Mouse (Mus musculus): ENCODE results near the gene Sh3glb2. TPM values are rescaled to one million over a fixed set of nuclear protein-coding genes. Genes with fewer than 3 reads are reported as not detected.

Sh3glb2 gene
- total and polyA plus RNA-seq, 3 experiments = 37.7 to 125 (median 40.6) TPM

DNA sequence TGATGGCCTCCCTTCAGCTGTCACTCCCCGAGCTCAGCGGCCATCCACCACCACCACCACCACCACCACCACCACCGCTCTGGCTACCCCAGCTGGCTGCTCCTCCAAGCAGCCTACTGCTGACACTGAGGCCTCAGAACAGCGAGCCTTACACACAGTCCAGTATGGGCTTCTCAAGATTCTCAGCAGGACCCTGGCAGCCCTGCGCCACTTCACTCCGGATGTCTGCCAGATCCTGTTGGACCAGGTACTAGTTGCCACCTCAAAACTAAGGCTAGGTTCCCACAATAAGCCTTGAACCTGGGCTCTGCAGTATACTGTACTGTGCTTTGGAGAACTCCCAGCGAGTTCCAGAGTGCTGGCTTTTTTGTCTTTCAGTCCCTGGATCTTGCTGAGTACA lies 16.6 kb downstream of the Sh3glb2 start:
- H3K9ac ChIP-seq (ENCODE audit: low read depth, low read length) = no peak overlapping the region
- no peak for TF ChIP-seq CTCF (IDR thresholded peaks at IDR 0.05)
- TF ChIP-seq POLR2A (IDR thresholded peaks at IDR 0.05; ENCODE audit: insufficient read depth, low read depth, low read length) = no peak
- no peak for TF ChIP-seq EP300 (IDR thresholded peaks at IDR 0.05; ENCODE audit: insufficient read depth, low read depth, low read length)
- H3K27me3 ChIP-seq (ENCODE audit: control insufficient read depth, insufficient read depth, low read length) = no peaks in the 10 kb centered on the region
- H3K36me3 ChIP-seq (ENCODE audit: control insufficient read depth, insufficient read depth, low read length) = no peaks in the 10 kb centered on the region
- WGBS = 86% methylated on average over 7 of the region's 7 CpGs
- intact Hi-C loops (cut with DNase I) = no loop called here
- no peaks in the 10 kb centered on the region for H3K4me1 ChIP-seq (ENCODE audit: control insufficient read depth, insufficient read depth, low read length)
- no peak overlapping the region for H3K27ac ChIP-seq
- H3K79me2 ChIP-seq (replicated peaks; ENCODE audit: control insufficient read depth, insufficient read depth, low read length) = no peaks in the 10 kb centered on the region
- H3K4me3 ChIP-seq = no peak overlapping the region
- DNase-seq = no peak

DNA sequence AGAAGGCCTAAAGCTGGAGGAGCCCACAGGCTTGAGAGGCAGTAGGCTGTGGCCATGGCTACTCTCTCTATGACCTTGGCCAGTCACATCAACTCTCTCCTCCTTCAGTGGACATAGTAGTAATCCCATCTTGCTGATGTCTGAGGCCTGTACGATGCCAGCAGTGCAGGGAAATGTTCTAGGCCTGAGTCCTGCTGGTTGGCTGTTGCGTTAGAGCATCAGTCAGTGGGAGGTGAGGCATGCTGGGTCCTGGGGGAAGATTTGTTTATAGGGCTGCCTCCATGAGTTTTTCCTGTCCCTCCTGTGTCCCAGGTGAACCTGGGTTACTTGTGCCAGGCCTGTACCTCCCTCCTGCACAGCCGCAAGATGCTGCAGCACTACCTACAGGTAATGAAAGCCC lies 17.1 kb downstream of the Sh3glb2 start:
- no peak overlapping the region for H3K27ac ChIP-seq
- no peak for DNase-seq
- TF ChIP-seq POLR2A (IDR thresholded peaks at IDR 0.05; ENCODE audit: insufficient read depth, low read depth, low read length) (no peak), EP300 (IDR thresholded peaks at IDR 0.05; ENCODE audit: insufficient read depth, low read depth, low read length) (no peak), CTCF (IDR thresholded peaks at IDR 0.05) (no peak)
- H3K79me2 ChIP-seq (replicated peaks; ENCODE audit: control insufficient read depth, insufficient read depth, low read length) = no peaks in the 10 kb centered on the region
- intact Hi-C loops (cut with DNase I) = no loop called here
- H3K36me3 ChIP-seq (ENCODE audit: control insufficient read depth, insufficient read depth, low read length) = no peaks in the 10 kb centered on the region
- H3K4me1 ChIP-seq (ENCODE audit: control insufficient read depth, insufficient read depth, low read length) = no peaks in the 10 kb centered on the region
- no peaks in the 10 kb centered on the region for H3K27me3 ChIP-seq (ENCODE audit: control insufficient read depth, insufficient read depth, low read length)
- WGBS = 94% methylated on average over 3 of the region's 3 CpGs
- no peak overlapping the region for H3K4me3 ChIP-seq
- no peak overlapping the region for H3K9ac ChIP-seq (ENCODE audit: low read depth, low read length)

DNA sequence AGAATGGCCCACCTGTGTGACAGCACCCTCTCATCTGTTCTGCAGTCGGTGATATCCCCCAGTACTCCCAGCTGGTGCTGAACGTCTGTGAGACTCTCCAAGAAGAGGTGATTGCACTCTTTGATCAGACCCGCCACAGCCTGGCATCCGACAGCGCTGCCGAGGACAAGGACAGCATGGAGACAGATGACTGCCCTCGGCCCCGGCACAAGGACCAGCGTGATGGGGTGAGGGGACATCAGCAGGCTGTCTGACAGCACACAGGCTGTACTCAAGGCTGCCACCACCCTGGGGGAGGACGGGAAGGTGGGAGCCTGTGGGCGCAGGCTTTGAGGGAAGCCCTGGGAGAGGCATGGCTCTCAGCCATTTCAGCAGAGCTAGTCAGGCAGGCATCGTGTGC lies 22.0 kb downstream of the Sh3glb2 start:
- Histone ChIP-seq H3K27ac (no peak overlapping the region), H3K36me3 (ENCODE audit: control insufficient read depth, insufficient read depth, low read length) (no peaks in the 10 kb centered on the region), H3K4me1 (ENCODE audit: control insufficient read depth, insufficient read depth, low read length) (no peaks in the 10 kb centered on the region), H3K9ac (ENCODE audit: low read depth, low read length) (no peak overlapping the region), H3K27me3 (ENCODE audit: control insufficient read depth, insufficient read depth, low read length) (no peaks in the 10 kb centered on the region), H3K79me2 (replicated peaks; ENCODE audit: control insufficient read depth, insufficient read depth, low read length) (no peaks in the 10 kb centered on the region), H3K4me3 (no peak overlapping the region)
- intact Hi-C loops (cut with DNase I) = no loop called here
- WGBS = 70% methylated on average over 12 of the region's 12 CpGs
- DNase-seq = no peak
- TF ChIP-seq POLR2A (IDR thresholded peaks at IDR 0.05; ENCODE audit: insufficient read depth, low read depth, low read length) (no peak), EP300 (IDR thresholded peaks at IDR 0.05; ENCODE audit: insufficient read depth, low read depth, low read length) (no peak), CTCF (IDR thresholded peaks at IDR 0.05) (no peak)

DNA sequence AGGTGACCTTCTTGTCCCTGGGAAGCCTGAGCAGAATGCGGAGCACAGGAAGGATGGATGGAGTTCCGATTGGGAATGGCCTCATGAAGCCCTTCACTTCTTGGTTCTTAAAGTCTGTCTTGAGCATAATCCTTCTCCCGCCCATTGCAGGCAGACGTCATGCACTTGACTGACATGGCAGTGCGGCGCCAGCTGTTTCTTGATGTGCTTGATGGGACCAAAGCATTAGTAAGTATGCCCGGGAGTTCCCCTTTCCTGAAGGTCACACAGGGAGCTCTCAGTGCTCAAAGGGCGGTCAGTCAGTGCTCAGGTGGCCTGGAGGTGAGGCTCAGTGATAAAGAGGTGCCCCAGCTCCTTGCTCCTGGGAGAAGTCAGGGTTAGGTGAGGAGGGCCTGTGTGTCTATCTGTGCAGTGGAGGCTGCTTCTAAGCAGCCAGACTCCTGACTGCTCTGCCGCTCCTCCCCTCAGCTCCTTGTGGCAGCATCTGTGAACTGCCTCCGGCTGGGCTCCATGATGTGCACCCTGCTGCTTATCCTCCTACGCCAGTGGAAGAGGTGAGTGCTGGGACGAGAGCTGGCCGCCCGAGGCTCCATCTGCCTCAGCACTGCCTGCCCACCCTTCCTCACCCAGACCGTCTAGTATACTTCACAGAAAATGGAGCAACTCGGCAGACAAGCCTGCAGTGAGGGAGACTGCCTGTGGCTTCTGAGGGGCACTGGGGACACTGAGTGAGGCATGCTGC lies 22.8 kb downstream of the Sh3glb2 start:
- Histone ChIP-seq H3K27me3 (ENCODE audit: control insufficient read depth, insufficient read depth, low read length) (no peaks in the 10 kb centered on the region), H3K4me1 (ENCODE audit: control insufficient read depth, insufficient read depth, low read length) (no peaks in the 10 kb centered on the region), H3K27ac (no peak overlapping the region), H3K9ac (ENCODE audit: low read depth, low read length) (no peak overlapping the region), H3K36me3 (ENCODE audit: control insufficient read depth, insufficient read depth, low read length) (no peaks in the 10 kb centered on the region), H3K4me3 (no peak overlapping the region), H3K79me2 (replicated peaks; ENCODE audit: control insufficient read depth, insufficient read depth, low read length) (no peaks in the 10 kb centered on the region)
- TF ChIP-seq EP300 (IDR thresholded peaks at IDR 0.05; ENCODE audit: insufficient read depth, low read depth, low read length) = no peak
- no peak for TF ChIP-seq CTCF (IDR thresholded peaks at IDR 0.05)
- TF ChIP-seq POLR2A (IDR thresholded peaks at IDR 0.05; ENCODE audit: insufficient read depth, low read depth, low read length) = no peak
- intact Hi-C loops (cut with DNase I) = no loop called here
- 86% methylated on average over 16 of the region's 16 CpGs for WGBS
- no peak for DNase-seq

DNA sequence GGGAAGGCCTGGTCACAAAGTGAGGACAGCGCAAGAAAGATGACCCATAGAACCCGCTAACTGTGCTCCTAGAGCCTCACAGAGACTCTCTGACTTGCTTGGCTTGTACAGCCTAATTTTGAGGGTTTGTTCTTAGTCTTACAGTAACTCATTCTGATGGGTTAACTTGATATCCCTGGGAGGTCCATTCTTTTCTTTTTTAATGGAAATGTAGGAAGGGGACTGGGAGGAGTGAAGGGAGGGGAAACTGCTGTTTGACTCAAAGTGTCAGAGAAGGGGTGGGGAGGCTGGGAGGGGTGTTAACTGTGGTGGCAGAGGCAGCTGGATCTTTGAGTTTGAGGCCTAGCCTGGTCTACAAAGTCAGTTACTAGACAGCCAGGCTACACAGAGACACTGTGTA lies 23.8 kb downstream of the Sh3glb2 start:
- TF ChIP-seq POLR2A (IDR thresholded peaks at IDR 0.05; ENCODE audit: insufficient read depth, low read depth, low read length) (no peak), CTCF (IDR thresholded peaks at IDR 0.05) (no peak), EP300 (IDR thresholded peaks at IDR 0.05; ENCODE audit: insufficient read depth, low read depth, low read length) (no peak)
- WGBS = 98% methylated on average over 2 of the region's 2 CpGs
- H3K36me3 ChIP-seq (ENCODE audit: control insufficient read depth, insufficient read depth, low read length) = no peaks in the 10 kb centered on the region
- H3K4me3 ChIP-seq = no peak overlapping the region
- no peak overlapping the region for H3K27ac ChIP-seq
- no peak for DNase-seq
- H3K9ac ChIP-seq (ENCODE audit: low read depth, low read length) = no peak overlapping the region
- intact Hi-C loops (cut with DNase I) = no loop called here
- no peaks in the 10 kb centered on the region for H3K27me3 ChIP-seq (ENCODE audit: control insufficient read depth, insufficient read depth, low read length)
- no peaks in the 10 kb centered on the region for H3K4me1 ChIP-seq (ENCODE audit: control insufficient read depth, insufficient read depth, low read length)
- no peaks in the 10 kb centered on the region for H3K79me2 ChIP-seq (replicated peaks; ENCODE audit: control insufficient read depth, insufficient read depth, low read length)

DNA sequence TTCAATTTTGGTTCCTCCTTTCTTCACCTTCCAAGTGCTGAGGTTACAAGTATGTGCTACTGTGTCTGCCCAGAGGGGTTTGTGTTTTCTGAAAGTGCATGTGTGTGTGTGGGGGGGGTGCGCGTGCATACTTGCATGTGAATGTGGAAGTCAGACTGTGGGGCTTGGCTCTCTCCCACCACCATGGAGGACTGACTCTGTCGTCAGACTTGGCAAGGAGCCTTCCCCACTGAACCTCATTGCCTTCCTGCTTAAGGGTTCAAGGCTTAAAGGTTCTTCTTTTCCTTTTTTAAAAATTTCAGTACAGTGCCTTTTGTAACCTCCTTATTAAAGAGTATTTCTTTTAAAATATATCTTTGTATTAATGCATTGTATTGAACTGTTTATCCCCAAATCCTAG lies 30.3 kb downstream of the Sh3glb2 start:
- TF ChIP-seq EP300 (IDR thresholded peaks at IDR 0.05; ENCODE audit: insufficient read depth, low read depth, low read length) = no peak
- TF ChIP-seq POLR2A (IDR thresholded peaks at IDR 0.05; ENCODE audit: insufficient read depth, low read depth, low read length) = no peak
- no peak for TF ChIP-seq CTCF (IDR thresholded peaks at IDR 0.05)

More for the DNA sequence above, 30.3 kb downstream of the Sh3glb2 start:
- H3K9ac ChIP-seq (ENCODE audit: low read depth, low read length) = no peak overlapping the region
- H3K79me2 ChIP-seq (replicated peaks; ENCODE audit: control insufficient read depth, insufficient read depth, low read length) = no peaks in the 10 kb centered on the region
- WGBS = 72% methylated on average over 3 of the region's 3 CpGs
- intact Hi-C loops (cut with DNase I) = no loop called here
- no peaks in the 10 kb centered on the region for H3K27me3 ChIP-seq (ENCODE audit: control insufficient read depth, insufficient read depth, low read length)
- DNase-seq = no peak
- H3K4me1 ChIP-seq (ENCODE audit: control insufficient read depth, insufficient read depth, low read length) = no peaks in the 10 kb centered on the region
- no peak overlapping the region for H3K27ac ChIP-seq
- no peak overlapping the region for H3K4me3 ChIP-seq
- no peaks in the 10 kb centered on the region for H3K36me3 ChIP-seq (ENCODE audit: control insufficient read depth, insufficient read depth, low read length)

All from heart, adult 2 months (tissue).